Mouse (Mus musculus): Measurements from ENCODE around the gene Pik3r3. TPM values are rescaled to one million over a fixed set of nuclear protein-coding genes. Genes with fewer than 3 reads are reported as not detected.

Pik3r3 gene
- polyA plus RNA-seq (2014; fragmentation: Illumina TruSeq; extraction: RNeasy Lipid Tissue Mini Kit (QIAGEN cat#74804); ENCODE audit: low read depth, low replicate concordance) = 26.2 TPM

DNA sequence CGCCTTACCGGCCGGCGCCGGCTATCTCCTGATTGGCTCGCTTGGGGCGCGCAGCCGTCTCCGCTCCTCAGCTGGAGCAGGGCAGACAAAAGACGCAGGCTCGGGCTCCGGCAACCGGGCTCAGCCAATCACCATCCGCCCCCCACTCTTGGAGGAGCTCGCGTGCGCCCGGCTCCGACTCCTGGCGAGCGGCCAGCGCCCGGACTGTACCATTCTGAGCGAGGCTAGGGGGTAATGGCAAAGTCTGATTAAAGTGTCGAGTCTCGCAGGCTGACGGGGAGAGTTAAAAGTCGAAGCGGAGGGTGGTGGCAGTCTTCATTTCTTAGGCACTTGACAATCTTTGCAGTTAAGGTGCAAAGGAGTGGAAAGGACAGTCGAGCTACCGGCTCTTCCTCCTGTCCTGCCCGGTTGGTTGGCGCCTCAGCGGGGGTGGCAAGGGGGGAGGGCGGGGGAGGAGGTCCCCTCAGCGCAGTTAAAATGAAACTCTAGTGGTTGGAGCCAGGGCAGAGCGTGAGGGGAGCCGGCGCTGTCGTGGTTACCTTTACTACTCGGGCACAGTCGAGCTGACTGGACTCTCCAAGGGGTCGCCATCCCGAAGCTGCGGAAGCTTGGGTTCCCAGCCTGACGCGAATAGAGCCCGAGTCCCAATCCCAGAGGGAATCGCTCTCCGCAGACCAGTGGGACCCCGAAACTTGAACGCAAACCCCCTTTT, at the start of gene Pik3r3:
Gene Pik3r3, plus strand, starts transcription at position 479 of the 712 bp plus-strand sequence.

DNA sequence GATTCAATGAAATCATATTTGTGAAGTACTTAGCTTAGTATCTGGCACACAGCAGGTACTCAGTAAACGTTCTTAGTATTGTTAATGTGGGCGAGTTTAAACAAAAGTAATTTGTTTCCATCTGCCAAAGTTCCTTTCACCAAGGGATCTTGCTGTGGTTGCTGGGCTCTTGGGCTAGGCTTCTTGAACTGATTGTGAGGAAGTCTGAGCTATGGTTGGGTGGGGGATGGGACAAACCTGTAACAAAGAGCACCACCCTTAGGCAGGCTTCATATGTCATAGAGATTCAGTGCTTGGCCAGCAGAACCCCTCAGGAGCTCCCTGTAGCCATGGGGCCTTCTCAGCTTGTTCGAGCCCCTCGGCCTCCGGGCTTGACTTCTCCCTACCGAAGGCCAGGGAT, 48.3 kb upstream of the Pik3r3 start, which contains the start of the genes 1700042G07Rik and Gm49337:
Gene 1700042G07Rik, plus strand, starts transcription at position 301 of the 400 bp plus-strand sequence.
Gene Gm49337, plus strand, starts transcription at position 313 of the 400 bp plus-strand sequence.

Other genes starting within 250 kb of the Pik3r3 start
- 6.9 TPM for gene Faah, start 203.7 kb upstream of the Pik3r3 start, polyA plus RNA-seq (2014; fragmentation: Illumina TruSeq; extraction: RNeasy Lipid Tissue Mini Kit (QIAGEN cat#74804); ENCODE audit: low read depth, low replicate concordance)
- gene Nsun4, start 167.7 kb upstream of the Pik3r3 start, polyA plus RNA-seq (2014; fragmentation: Illumina TruSeq; extraction: RNeasy Lipid Tissue Mini Kit (QIAGEN cat#74804); ENCODE audit: low read depth, low replicate concordance) = 13.9 TPM
- gene Uqcrh, start 146.5 kb upstream of the Pik3r3 start, polyA plus RNA-seq (2014; fragmentation: Illumina TruSeq; extraction: RNeasy Lipid Tissue Mini Kit (QIAGEN cat#74804); ENCODE audit: low read depth, low replicate concordance) = 464 TPM
- 5.3 TPM for gene Lrrc41, start 146.3 kb upstream of the Pik3r3 start, polyA plus RNA-seq (2014; fragmentation: Illumina TruSeq; extraction: RNeasy Lipid Tissue Mini Kit (QIAGEN cat#74804); ENCODE audit: low read depth, low replicate concordance)
- 0.36 TPM for gene Rad54l, start 97.9 kb upstream of the Pik3r3 start, polyA plus RNA-seq (2014; fragmentation: Illumina TruSeq; extraction: RNeasy Lipid Tissue Mini Kit (QIAGEN cat#74804); ENCODE audit: low read depth, low replicate concordance)
- gene Pomgnt1, start 97.8 kb upstream of the Pik3r3 start, polyA plus RNA-seq (2014; fragmentation: Illumina TruSeq; extraction: RNeasy Lipid Tissue Mini Kit (QIAGEN cat#74804); ENCODE audit: low read depth, low replicate concordance) = 9.1 TPM
- gene Lurap1, start 70.3 kb upstream of the Pik3r3 start, polyA plus RNA-seq (2014; fragmentation: Illumina TruSeq; extraction: RNeasy Lipid Tissue Mini Kit (QIAGEN cat#74804); ENCODE audit: low read depth, low replicate concordance) = 7.9 TPM
- 75.4 TPM for gene Tspan1, start 54.0 kb upstream of the Pik3r3 start, polyA plus RNA-seq (2014; fragmentation: Illumina TruSeq; extraction: RNeasy Lipid Tissue Mini Kit (QIAGEN cat#74804); ENCODE audit: low read depth, low replicate concordance)
- gene 1700042G07Rik, start 48.2 kb upstream of the Pik3r3 start, polyA plus RNA-seq (2014; fragmentation: Illumina TruSeq; extraction: RNeasy Lipid Tissue Mini Kit (QIAGEN cat#74804); ENCODE audit: low read depth, low replicate concordance) = not detected
- gene Gm49337, start 48.2 kb upstream of the Pik3r3 start, polyA plus RNA-seq (2014; fragmentation: Illumina TruSeq; extraction: RNeasy Lipid Tissue Mini Kit (QIAGEN cat#74804); ENCODE audit: low read depth, low replicate concordance) = not detected
- 20.3 TPM for gene Mast2, start 242.6 kb downstream of the Pik3r3 start, polyA plus RNA-seq (2014; fragmentation: Illumina TruSeq; extraction: RNeasy Lipid Tissue Mini Kit (QIAGEN cat#74804); ENCODE audit: low read depth, low replicate concordance)